Mouse (Mus musculus) MEL-GATA-1-ER (cell line): Measurements from ENCODE around the gene Snd1.
A peak's percentile ranks its signal among the peaks of the same experiment; 100 is the strongest.

Experiments used
- DNase-seq: peaks from one replicate; pipeline ENCODE4 v3.0.0-alpha.2; 2012; ENCODE audit warnings: low read depth; ENCODE audit errors: extremely low read depth

Gene Snd1

DNA sequence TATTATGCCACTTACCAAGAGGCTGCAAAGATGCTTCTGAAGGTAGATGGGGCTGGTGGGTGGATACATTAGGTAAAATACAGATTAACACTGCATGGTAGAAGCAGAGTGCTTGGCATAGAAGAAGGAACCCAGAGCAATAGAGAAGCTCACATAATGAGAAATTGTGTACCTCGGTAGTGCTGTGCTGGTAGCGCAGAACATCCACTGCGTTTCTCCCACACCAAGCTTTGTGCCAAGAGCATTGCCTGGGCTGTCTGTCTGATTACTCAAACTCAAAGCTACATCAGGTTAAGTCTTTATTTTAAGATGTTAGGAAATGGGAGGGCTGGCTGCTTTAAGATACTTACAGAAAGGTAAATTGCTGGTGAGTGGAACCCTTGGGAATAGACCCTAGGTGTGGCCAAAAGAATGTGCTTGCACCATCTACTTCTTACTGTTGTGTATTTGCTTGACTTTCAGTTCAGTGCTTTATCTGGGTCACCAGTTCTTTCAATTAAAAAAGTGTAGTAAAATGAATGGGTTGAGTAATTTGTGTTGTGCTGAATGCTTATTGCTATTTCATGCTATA, 117.5 kb downstream of the Snd1 start:
- no peak for DNase-seq

DNA sequence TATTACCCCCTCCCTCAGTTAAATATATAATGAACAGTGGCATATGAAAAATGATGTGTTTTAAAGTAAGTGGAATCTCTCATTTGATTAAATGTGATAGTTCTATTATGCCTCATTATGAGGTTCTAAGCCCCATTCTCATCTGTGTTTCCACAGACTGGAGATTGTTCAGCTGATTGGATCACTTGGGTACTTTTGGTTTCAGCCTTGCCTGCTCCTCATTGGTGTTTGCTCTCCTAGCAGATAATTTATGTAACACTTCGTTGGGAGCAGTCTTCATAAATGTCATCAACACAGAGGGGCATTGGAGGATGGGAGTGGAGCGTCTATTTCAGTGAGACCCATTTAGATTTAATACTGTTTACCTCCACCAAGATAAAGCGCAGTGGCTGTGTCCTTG, 118.8 kb downstream of the Snd1 start:
- no peak for DNase-seq

DNA sequence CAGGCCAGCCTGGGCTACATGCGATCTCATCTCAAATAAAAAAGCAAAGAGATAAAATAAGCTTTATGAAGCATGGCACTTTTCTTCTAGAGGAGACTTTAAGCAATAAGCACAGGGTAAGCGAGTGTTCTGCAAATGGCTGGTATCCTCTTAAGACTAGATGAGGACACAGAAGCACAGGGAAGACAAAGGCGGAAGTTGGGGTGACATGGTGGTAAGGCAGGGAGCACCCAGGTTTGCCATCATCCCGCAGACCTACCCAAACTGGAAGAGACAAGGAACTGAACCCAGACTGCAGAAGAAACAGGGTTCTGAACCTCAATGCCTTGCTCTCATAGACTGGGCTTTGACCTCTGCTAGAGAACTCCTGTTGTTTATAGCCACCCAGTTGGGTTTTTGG, 119.8 kb downstream of the Snd1 start:
- no peak for DNase-seq

DNA sequence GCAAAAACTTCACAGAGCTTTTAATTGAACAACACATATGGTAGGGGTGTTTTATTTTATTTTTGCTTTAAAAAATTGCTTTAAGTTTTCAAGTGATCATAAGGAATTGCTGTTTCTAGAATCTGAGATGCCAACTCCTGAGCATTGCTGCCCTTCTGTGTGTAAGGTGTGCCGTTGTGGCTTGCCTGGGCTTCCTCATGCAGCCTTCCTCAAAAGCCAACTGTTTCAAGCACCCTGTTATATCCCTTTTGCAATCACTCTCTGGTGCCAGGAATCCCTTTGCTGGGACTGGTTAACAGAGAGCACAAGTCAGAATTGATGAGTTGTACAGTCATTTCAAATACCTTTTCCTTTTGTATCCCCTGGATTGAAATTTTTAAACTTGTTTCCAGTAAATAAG, 120.3 kb downstream of the Snd1 start:
- DNase-seq, result no peak

DNA sequence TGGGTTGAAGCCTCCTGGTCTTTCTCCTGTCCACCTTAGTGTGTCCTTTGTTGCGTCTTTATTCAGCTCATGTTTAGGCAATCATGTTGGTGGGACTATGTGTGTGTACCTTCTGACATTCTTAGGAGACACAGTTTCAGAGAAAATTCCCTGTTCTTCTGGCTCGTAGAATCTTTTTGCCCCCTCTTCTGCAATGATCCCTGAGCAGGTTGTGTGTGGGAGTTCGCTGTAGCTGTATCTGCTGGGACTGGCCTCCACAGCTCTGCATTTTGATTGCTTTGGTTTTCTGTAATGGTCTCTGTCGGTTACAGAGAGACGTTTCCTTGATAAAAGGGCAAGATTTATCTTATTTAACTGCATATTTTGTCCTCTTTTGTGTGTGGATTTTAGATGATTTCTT, 122.3 kb downstream of the Snd1 start:
- no peak for DNase-seq

DNA sequence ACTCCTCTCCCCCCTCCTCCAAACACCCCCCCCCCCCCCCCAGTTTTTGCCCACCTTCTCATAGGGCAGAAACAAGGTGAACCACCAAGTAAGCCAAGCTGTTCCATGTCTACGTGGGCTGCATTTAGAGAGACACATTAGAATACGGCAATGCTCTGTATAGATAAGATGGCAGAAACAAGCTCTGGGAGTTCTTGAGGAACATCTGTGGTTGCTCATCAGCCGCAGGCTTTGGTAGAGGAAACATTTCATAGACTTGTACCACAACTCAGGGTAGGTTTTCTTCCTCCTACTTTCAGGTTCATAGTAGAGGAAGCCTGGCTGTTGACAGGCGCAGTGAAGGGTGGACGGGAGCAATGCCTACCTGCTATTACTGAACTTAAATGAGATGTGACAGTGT, 124.2 kb downstream of the Snd1 start:
- peak; percentile 87 for DNase-seq

DNA sequence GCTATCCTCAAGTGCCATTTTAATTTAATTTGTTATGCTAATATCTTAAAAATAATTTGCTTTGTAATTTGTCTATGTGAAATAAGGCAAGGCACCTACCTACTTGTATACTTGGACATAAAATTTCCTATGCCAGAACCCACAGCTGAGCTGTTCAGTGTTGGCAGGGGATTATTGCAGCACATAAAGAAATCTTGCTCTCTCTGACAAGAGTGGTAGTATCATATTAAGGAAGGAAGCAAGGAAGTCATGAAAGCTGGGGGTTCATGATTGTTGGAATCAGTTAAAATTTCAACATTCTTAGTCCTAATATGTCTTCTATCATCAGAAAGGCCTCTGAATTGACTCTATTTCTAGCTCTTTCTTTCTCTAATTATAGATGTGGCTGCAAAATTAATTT, 125.5 kb downstream of the Snd1 start:
- DNase-seq, result no peak

DNA sequence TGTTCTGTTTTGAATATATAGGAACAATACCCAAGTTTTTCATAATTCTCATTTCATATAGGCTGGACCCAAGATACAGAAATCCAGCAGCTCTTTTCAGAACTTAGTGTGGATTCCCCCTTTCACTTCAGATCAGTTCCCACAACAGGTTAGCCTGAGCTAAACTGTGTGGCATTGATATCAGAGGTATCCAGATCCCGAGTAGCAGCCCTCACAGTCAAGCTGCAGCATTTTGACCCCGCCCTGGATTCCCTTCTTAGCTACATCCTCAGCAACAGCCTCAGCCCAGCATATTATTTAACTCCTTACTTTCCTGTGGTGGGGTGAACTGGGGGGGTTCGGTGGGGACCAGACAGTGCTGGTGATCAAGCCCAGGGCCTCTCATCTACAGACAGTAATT, 128.5 kb downstream of the Snd1 start:
- no peak for DNase-seq

DNA sequence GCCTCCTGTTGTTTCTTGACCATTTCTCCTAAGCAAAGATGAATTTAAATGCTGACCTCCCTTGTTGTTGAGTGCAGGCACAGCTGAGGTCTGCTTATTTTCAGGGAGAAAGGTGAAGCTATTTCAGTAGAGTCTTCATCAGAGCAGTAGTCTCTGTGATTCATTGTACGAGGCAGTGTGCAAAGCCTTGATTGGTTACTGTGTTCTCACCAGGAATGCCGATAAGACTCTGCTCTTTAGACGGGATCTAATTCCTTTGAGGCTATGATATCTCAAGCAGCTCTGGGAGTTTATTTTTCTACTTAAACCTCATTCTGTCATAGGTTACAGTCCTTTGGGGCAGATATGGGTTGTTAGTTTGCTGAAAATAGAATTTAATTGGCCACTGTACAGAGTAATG, 128.9 kb downstream of the Snd1 start:
- no peak for DNase-seq

DNA sequence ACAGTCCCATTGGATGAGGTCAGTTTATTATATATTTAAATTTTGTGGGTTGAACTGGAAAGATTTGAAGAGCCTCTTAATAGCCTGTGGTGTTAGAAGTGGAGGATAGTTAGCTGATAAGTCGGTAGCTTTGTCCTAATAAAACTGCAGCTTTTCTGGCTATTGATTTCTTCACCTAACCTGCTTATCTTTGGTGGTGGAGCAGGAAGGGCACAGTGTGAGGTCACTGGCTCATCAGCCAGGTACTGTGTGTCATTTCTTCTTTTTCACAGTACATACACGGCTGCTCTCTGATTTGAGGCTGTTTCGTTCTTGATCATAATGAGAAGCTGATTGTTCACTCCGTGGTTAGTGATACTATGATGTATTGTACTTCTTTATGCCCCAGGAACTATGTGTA, 134.4 kb downstream of the Snd1 start:
- no peak for DNase-seq

DNA sequence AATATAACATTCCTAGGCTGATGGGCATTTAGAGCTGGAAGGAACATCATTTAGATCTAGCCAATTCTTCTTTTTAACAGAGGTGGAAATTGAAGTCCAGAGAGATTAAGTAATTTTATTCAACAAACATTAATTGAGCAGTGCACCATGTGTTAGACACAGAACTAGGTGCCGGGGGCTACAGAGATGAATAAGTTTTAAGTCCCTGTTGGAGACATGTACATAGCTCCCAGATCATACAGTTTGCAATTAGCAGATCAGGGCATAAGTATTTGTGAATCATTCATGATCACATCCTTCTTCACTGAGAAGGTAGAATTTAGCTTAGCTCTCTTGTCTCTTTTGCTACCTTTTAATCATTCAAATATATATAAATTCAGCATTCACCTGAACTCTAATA, 135.2 kb downstream of the Snd1 start:
- DNase-seq, result no peak

DNA sequence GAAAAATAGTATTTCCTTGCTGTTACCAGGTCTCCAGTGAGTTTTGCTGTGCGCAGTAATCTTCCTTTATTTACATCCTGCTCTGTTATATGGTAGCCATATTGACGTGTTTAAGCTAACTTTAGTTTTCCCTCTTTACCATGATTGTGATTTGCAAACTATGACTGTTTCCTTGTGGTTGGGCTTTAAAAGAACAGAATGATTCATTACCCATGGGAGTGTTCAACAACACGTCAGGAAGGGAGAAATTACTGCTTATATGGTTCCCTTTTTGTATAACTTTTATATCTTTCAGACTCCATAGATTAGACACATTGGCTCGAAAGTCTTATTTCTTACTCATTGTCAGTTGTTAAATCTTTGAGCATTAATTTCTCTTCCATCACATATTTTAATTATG, 138.5 kb downstream of the Snd1 start:
- DNase-seq, result no peak

DNA sequence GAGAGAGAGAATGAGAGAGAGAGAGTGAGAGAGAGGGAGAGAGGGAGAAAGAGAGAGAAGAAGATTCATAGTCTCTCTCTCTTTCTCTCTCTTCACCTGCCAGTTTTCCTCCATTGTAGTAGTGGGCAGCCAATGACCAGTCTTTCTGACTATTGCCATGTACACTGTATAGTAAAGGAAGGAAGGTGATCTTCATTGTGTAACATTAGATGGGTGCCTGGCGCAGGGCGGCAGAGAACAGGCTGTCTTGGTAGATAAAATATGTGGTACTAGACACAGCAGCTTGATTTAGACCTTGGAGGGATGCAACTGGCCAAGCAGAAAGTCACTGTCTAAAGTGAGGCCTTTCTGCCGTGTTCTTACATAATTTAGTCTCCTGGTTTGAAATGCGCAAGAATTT, 139.9 kb downstream of the Snd1 start:
- DNase-seq, result no peak

DNA sequence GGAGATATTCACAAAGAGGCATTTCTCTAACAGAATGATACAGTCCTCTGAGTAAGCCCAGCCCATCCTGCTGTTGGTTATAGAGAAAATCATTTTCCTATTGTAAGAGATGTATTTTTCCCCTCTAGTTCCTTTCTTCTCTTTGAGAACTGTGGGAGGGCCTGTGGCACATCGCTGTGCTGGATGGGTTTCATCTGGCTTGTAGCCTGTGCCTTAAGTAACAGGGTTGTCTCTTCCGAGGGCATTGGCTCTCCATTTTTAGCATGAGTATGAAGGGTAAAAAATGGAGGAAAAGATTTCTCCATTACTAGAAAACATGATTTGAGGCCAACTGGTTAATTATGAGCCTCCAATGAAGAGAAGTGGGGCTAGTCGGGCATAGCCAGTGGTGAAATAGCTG, 140.5 kb downstream of the Snd1 start:
- DNase-seq, result no peak

DNA sequence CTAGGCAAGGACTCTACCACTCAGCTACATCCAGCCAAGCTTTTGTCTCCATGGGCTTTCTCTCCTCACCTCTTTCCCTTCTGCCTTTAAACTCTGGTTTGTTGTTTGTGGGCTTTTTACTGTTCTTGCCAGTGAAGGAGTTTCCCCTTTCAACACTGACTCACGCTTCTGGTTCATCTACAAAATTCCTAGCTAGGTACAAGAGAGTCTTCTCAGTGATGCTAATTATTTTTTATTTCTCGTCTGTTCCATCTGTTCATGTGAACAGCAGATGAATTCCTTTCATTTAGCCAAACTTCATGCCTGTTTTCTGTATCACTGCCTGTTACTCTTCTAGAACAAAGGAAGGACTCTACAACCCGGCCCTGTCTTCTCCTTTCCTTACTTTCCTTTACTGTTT, 141.0 kb downstream of the Snd1 start:
- no peak for DNase-seq

DNA sequence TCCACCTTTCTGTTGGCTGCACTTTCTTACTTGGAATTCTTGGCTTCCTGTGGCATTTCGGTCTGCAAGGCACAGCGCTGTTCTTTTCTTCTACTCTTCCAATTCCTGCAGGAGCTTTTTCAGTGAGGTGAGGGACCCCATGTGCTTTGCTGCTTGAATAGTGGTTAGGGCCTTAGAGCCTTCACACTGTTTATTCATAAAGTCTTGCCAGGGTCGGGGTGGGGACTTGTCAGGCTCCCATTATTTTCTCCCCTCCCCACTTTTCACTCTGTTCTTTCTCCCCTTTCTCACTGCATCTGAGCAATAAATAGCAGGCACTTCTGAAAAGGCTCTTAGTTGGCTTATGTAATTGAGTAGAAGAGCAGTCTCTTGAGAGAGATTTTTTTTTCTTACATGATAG, 143.4 kb downstream of the Snd1 start:
- DNase-seq, result no peak

DNA sequence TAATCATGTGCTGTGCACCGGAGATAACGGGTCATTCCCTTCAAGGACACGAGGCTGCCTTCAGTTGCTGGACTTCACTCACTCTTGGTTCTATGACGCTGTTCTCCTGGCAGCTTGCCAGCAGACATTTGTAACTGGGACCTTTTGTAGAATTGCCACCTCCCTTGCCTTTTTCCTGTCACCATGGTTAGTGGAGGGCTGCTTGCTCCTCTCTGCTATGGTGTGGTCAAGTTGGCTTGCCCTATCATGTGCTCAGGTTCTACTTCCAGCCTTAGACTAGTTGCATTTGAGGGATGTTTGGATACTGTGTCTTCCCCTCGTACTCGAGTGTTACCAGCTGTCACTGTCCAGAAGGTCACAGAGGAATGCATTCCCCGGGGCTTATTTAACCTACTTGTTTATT, 143.8 kb downstream of the Snd1 start:
- no peak for DNase-seq

DNA sequence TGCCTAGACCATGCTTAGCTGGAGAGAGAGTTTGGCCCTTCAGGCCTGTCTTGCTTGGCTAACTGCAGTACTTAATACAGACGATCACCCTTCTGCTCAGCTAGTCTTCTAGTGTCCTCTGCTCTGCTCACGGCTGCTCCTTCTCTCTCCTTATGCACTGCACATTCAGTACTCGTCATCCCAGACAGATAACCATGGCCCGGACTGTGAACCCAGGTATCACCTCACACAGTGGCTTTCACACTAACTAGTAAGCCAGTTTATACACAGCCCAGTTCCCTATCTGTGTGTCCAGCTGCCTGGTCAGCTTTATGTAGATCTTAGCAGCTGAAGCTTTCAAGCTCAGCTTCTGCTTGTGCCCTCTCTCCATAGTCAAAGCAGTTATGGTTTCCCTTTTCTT, 146.5 kb downstream of the Snd1 start:
- no peak for DNase-seq

DNA sequence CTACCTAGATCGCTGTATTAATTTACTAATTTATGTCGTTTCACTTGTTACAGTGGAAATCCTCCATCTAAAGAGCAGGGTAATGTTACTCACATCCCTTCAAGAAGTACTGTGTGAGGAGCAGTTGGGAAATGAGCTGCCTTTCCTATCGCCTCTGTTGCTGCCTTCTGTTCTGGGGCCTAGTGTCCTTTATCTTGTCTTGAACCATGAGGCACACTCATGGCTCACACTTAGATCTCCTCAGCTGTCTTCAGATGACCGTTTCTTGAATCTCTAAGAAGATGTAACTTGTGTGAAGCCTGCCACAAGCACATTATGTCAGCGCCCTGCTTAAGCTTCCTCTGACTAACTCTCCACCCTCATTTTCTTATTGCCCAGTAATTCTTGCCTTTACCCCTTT, 147.0 kb downstream of the Snd1 start:
- no peak for DNase-seq

DNA sequence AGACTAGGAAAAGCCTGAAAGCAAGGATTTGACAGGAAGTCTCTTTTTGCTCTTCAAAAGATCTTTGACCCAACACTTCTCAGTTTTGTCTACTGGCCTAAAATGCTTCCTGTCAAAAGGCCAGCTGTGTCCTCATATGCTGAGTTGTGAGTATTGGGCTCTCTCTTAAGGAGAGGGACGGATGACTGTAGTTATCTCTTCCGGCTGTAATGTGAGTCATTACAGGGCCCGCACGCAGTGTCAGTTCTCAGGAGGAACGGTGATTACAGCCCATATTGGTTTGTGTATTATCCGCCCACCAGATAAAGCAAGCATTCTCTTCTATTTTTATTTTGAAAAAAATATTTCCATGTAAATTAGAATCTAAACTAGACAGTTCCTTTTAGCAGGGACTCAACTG, 147.6 kb downstream of the Snd1 start:
- peak; percentile 47 for DNase-seq

DNA sequence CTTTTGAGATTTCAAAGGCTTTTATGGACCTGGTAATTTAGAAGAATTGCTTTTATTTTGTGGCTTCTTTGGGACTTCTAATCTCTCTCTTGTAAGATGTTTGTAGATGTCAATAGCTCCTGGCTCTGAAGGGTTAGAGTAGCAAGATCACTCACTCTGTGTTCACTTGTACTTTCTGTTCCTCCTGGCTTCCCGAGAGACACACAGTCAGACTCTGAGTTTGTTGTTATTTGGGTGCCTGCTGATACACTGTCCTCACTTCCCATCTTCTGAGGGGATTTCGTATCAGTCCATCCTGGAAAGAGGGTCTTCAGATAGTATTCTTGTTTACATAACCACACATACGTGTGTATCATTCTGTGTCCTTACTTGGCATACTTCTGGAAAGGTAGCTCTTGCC, 148.0 kb downstream of the Snd1 start:
- DNase-seq, result no peak

DNA sequence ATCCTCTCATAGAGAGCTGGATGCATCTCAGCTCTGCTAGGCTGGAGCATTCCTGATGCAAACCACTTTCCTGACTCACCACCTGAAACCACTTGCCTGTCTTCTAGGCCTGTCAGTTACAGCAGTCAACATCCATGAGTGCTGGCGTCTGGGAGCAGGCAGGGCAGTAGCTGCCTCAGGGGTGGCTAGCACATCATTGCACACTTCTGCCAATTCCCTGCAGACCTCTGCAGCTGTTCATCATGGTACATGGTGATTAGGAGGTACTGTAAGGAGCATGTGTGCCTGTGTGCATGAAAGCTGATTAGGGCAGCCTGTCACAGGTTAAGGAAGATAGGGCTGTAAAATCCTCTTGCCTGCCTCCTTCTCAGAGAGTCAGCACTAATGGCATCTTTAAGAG, 153.5 kb downstream of the Snd1 start:
- DNase-seq, result no peak

DNA sequence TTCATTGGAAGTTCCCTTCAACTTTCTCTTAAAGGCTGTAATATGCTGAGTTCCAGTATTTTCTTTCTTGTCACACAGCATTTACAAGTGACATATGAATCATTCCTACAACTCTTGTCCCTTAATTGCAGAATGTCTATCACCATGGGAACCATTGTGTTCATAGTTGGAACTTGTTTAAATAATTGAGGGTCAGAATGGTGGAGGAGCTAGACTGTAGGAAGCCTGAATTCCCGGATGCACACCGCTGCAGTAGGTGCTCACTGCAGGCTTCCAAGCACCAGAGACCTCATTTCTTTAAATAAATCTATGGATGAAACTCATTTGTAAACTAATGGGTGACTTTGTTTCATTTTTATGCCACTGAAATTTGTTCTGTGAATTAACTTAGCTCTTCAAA, 154.9 kb downstream of the Snd1 start:
- no peak for DNase-seq

DNA sequence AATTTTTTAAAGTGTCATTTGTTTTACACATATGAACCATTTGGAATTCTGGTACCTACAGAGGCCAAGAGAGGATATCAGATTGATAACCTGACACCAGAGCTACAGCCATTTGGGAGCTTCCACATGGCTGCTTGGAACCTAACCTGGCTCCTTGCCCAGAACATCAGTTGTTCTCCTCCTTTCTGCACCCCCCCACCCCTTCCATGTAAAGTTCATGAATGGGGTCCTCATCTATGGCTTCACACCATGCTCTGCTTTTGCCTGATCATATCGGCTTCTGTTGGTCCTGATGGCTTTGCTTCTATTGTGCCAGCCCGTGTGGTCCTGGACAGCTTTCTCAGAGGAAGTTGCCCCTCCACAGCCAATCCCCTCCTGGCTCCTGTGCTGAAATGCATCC, 156.0 kb downstream of the Snd1 start:
- no peak for DNase-seq
